Mouse (Mus musculus) heart, postnatal 36 days (tissue): ENCODE results near the gene Fkrp. TPM values are rescaled to one million over a fixed set of nuclear protein-coding genes. Genes with fewer than 3 reads are reported as not detected.

Experiments
- DNase-seq, 2 experiments: peaks; one replicate each; pipeline ENCODE4 v3.0.0; 2021 to 2022
- intact Hi-C: fragments of 180-260 bp; cut with DNase I; formaldehyde crosslinking; loops from one replicate; pipeline ENCODE4 v1.15.1; 2025
- total RNA-seq, 2 experiments: library from RNA; stranded (reverse); gene quantifications; 2 replicates each; pipeline ENCODE4 v1.2.3; 2021

Fkrp gene
- total RNA-seq: 10 to 100 TPM; 47.2 to 49.1 TPM

DNA sequence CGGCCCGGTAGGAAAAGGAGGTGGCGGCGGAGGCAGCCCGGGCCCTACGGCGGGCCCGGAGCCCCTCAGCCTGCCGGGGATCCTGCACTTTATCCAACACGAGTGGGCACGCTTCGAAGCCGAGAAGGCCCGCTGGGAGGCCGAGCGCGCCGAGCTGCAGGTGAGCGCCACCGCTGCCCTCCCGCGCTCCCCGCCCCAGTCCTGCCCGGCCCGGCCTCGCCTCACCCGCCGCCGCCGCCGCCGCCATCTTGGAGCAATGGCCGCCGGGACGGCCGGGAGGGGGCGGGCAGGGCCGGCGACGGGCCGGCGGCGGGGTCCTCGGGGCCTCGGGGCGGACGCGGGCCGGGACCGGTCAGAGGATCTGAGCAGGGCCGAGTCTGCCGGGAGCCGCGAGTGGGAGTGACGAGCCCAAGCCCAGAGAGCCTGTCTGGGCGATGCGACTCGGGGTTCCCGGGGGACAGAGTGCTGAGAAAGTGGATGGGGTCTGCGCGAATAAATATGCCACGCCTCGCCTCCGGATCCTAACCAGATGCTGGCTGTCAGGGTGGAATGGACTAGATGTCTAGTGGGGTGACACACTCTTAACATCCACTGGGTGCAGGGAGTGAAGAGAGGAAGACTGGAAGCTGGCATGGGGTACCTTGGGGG is at the start of gene Fkrp:
Fkrp (minus strand) TSS at position 258 of the 648 bp plus-strand sequence.
- peak; percentile 72 to 80 for DNase-seq
- intact Hi-C loops: loop anchor here (2.0 kb wide), 1 partner anchor 26 kb away; the partner anchor contains the start of gene Prkd2

DNA sequence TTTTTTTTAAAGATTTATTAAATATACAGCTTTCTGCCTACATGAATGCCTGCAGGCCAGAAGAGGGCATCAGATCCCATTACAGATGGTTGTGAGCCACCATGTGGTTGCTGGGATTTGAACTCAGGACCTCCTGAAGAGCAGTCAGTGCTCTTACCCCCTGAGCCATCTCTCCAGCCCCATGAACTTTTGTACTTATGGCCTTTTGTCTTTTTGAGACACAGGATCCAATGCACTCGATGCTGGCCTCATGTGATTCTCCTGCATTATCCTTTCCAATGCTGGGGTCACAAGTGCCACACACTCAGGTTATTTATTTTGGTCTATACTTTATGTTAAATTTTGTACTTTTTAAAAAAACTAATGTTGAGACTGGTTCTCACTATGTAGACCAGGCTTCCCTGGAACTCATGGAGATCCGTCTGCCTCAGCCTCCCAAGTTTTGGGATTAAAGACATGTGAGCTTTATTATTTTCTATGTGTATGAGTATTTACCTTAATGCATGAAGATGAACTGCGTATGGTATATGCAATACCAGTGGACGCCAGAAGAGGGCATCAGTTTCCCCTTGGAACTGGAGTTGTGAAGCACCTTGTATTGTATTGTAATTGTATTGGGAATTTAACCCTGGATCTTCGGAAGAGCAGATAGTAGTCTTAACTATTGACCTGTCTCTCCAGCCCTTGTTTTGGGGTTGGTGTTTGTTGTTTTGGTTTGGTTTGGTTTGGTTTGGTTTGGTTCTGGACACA is 43.5 kb upstream of the Fkrp start:
- intact Hi-C loops: loop anchor here (1.0 to 2.0 kb wide), 2 partner anchors 32 to 33 kb away; no protein-coding TSS in a partner anchor
- DNase-seq: peak; percentile 54 to 71

DNA sequence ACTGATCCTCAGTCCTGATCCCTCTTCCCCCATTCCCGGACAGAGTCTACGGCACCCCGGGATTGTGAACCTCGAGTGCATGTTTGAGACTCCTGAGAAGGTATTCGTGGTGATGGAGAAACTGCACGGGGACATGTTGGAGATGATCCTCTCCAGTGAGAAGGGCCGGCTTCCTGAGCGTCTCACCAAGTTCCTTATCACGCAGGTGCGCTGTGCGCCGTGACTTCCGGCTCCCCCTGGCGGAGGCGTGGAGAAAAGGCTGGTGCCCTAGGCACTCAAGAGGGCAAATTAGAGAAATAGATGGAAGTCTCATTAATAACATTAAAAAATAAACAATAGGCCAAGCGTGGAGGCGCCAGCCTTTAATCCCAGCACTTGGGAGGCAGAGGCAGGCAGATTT is 41.8 kb upstream of the Fkrp start:
- intact Hi-C loops: no loop called here
- DNase-seq: peak; percentile 36 to 46

DNA sequence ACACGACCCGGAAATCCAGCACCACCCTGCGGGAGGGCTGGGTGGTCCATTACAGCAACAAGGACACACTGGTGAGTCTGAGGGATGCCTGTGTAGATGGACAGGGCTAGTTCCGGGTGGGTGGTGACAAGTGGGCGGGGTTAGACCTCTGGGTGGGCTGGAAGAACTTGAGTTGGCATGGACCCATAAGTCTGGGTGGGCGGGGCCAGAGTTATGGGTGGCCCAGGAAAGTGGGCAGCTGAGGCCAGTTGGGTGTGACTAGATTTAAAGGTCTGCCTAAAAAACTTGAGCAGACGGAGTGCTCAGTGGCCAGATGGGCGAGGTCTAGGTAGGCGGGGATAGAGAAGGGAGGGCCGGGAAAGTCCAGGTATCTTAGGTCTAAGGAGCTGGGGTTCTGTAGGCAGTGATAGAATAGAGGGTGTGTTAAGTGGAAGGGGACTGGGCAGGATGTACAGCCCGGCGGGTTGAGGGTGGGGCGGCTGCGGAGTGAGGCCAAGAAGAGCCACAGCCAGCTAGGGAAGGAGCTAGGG is 36.8 kb upstream of the Fkrp start:
- intact Hi-C loops: no loop called here
- DNase-seq: peak; percentile 33 to 42

DNA sequence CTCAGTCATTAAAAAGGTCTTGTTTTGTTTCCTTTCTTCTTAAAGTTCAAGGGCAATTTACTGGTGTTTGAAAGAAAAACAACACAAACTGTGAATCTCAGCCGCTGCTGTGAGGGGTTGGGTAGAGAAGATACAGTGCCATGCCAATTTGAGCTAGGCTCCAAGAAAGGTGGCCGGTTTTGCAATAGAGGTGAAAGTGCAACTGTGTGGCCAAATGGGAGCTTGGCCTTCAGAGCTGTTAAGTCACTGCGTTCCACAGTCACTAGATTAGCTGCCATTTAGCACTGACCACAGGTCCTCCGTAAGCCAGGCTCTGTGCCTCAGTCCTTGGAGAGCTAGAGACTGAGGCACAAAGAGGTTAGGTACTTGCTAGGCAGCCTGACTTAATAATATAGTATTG is 35.1 kb upstream of the Fkrp start:
- intact Hi-C loops: no loop called here
- DNase-seq: no peak

DNA sequence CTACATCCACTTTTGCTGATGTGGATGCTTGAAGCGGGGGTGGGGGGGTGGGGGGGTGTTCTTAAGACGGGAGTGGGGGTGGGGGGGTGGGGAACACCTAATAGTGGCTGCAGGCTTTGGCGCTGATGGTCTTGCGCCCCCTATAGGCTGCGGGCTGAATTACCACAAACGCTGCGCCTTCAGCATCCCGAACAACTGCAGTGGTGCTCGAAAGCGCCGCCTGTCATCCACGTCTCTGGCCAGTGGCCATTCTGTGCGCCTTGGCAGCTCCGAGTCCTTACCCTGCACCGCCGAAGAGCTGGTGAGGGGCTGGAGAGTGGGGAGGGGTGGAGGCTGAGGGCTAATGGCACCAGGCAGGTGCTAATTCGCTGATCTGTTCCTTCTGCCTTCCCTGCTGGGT is 32.0 kb upstream of the Fkrp start:
- DNase-seq: peak; percentile 48 to 68

DNA sequence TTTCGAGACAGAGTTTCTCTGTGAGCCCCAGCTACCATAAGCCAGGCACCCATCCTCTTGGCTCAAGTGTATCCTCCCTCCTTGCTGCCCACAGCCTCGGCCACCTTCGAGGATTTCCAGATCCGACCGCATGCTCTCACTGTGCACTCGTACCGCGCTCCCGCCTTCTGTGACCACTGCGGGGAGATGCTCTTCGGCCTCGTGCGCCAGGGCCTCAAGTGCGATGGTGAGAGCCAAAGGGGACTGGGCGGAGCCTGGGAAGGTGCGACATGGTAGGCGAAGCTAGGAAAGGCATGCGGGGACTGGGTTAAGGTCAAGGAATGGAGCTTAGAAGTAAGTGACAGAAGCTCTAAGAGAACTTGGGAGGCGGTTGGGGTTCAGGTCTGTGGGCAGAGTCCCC is 31.0 kb upstream of the Fkrp start:
- intact Hi-C loops: loop anchor here (2.0 to 10.0 kb wide), 2 partner anchors 21 to 893 kb away; no protein-coding TSS in a partner anchor
- no peak for DNase-seq

More for the DNA sequence above, 32.0 kb upstream of the Fkrp start:
- intact Hi-C loops: loop anchor here (10.0 kb wide), 1 partner anchor 894 kb away; no protein-coding TSS in a partner anchor

DNA sequence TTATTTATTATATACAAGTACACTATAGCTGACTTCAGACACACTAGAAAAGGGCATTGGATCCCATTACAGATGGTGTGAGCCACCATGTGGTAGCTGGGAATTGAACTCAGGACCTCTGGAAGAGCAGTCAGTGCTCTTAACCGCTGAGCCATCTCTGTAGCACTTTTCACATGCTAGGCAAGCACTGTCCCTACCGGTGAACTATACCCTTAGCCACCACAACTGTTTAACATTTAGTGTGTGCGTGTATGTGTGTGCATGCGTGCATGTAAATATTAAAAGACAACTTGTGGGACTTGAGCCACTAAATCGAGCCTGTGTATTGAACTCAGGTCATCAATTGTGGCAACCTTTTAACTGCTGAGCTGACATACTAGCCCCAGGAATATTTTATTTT is 30.2 kb upstream of the Fkrp start:
- intact Hi-C loops: loop anchor here (2.0 to 10.0 kb wide), 2 partner anchors 20 to 892 kb away; no protein-coding TSS in a partner anchor
- no peak for DNase-seq

DNA sequence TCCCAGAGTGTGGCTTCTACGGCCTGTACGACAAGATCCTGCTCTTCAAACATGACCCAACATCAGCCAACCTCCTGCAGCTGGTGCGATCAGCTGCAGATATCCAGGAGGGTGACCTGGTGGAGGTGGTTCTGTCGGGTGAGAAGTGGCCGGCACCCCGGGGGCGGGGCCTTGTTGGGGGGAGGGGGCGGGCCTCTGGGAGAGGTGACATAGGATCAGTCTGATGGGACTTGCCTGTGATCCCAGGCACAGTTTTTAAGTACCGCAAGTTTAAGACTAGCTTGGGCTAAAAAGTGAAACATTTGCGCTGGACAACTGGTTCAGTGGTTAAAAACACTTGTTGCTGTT is 29.3 kb upstream of the Fkrp start:
- no peak for DNase-seq
- intact Hi-C loops: loop anchor here (2.0 to 10.0 kb wide), 2 partner anchors 19 to 891 kb away; no protein-coding TSS in a partner anchor

DNA sequence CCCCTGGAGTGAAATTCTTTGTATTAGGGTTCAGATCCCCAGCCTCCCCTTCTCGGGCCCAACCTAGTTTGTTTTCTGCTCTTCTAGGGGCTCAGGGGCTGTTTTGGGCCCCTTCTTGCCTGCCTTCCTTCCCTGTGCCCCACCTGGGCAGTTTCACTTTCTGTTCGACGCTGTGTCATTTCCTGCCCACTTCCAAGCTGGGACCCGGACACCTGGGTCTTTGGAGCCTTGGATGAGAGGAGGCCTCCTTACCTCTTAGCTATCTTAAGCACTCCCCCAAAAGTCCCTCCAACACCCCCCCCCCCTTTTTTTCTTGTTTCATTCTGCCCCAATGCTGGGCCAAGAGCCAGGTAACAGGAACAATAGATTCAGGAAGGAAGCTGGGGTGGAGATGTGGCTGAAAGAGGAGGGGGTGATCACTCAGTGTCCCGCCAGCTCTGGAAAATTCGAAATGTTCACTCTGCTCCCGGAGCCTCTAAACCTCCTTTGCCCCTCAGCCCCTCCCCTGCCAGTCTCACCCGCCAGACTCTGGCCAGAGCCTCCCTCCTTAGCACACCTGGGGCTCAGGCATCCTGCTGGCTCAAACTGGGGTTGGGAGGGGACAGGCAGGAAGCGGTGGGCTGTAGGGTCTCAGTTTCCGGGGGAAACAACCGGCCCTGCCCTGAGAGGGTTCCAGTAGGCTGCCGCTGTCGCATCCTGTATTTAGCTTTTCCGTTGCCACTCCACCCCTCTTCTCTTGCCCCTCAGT is 28.7 kb upstream of the Fkrp start:
- peak; percentile 58 to 71 for DNase-seq
- intact Hi-C loops: loop anchor here (10.0 kb wide), 1 partner anchor 890 kb away; no protein-coding TSS in a partner anchor

DNA sequence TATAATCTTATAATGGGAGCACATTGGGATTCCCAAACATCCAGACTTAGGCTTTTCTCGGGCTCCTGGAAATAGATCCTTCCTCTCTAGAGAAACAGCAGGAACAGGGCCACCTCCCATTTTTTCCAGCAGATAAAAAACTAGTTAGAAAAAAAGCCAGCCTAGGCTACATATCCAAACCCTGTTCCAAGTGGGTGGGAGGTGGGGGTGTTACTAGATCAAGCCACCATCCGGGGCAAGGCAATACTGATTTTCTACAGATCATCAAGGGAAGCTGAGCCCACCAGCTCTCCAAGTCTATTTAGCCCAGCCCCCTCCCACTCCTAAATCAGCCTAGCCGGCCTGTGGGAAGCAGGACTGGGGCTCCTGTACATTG is 28.2 kb upstream of the Fkrp start:
- intact Hi-C loops: loop anchor here (10.0 kb wide), 1 partner anchor 890 kb away; no protein-coding TSS in a partner anchor
- no peak for DNase-seq

DNA sequence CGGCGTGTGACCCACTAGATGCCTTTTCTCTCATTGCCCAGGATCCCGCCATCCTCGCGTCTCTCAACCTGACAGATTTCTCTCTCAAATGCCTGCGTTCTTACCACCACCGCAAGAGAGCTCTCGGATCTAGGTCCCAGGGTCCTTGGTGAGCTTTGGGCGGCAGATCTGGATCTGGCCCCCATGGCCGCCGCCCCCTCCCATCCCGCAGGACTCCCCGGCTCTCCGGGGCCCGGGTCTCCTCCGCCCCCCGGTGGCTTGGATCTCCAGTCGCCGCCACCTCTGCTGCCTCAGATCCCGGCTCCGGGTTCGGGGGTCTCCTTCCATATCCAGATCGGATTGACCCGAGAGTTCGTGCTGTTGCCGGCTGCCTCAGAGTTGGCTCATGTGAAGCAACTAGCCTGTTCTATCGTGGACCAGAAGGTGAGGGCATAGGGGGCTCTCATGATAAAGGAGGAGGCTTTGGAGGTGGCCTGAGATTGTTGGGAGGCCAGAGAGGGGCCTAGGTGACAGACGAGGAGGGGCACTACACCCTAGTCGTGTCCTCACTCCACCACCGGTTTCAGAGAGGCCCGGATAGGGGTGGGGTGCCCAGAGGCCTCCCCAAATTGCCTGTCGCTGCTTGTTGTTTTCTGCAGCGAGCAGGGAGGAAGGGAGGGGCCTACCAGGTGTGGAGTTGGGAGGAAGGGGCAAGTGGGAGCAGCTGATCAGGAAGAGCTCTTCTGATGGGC is 27.1 kb upstream of the Fkrp start:
- intact Hi-C loops: loop anchor here (2.0 to 10.0 kb wide), 2 partner anchors 27 to 889 kb away; partner anchors contain the start of gene Fkrp
- DNase-seq: peak; percentile 59 to 61

DNA sequence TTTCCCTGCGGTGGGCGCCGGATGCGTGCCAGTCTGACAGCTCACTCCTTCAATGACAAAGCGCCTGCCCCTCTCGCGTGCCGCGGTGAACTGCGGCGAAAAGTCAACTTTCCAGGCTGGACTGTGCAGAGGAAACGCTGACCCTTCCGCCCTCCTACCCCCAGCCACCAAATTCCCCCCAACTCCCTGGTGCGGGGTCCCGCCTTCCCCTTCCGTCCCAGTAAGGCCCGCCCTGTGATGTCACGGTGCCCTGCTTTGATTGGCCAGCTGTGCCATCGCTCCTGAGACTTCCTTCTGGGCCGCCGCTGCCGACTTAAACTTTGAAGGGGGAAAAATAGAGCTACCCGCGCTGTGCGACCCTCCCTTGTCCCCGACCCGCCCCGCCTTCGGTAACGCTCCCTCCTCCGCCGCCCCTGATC is 26.1 kb upstream of the Fkrp start, which contains the start of gene Prkd2:
Prkd2 (plus strand) TSS at position 258 of the 419 bp plus-strand sequence.
- peak; percentile 95 to 96 for DNase-seq

DNA sequence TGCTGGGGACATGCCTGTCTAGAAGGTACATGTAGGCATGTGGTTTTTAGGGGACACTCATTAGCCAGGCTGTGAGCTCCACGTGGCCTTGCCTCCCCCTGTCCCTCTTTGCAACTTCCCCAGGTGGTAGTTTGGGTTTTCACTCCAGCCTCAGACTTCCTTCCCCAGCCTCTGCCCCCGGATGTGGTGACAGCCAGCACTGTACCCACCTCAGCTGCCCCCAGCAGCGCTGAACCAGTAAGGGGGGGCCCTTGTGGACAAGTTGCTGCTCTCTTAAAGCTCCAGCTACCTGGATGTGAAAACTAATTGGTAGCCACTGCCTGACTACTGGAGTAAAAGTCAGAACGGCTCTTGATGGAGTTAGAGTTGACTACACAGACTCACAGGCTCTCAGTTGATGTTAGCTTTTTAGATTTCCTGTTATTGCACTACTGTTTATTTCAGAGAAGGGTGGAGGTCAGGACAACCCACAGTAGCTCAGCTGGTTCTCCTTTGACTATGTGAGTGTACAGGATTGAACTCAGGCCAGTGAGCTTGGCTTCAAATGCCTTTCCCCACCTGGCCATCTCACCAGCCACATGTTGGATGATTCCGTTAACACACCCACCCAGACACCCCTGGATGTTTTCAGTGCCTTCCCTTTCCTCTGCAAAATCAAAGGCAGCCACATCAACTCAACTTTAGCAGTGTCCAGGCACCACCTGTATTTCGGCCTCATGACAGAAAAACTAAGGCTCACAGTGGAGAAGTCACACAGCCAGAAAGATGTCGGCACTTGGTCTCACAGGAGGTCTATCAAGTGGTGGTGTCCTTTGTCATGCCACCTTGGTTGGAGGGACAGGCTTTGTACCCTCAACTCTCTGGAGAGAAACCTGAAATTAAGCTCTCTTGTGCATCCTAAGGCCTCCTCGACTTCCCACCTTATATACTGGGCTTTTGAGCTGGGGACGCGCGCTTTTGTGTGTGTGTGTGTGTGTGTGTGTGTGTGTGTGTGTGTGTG is 25.3 kb upstream of the Fkrp start:
- peak in 1 of 2 experiments; percentile 37 for DNase-seq

More for the DNA sequence above, 26.1 kb upstream of the Fkrp start, which contains the start of gene Prkd2:
- intact Hi-C loops: loop anchor here (2.0 to 10.0 kb wide), 2 partner anchors 26 to 888 kb away; partner anchors contain the start of gene Fkrp

DNA sequence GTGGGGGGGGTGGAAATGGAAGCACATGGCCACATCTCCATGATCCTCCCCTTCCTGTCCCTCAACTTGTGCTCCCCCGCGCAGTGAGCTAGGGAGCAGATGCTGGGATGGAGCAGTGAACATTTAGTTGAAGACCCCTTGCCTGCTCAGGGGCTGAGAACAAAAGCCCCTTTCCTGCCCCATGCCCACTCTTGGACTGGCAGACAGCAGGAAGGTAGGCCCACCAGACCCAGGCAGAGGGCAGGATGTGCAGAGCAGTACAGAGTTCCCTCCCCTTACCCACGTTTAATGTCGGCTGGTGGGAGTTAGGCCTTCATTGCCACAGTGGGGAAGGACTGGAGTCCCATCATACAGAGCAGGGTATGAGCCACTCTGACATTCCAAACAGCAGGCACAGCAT is 24.5 kb upstream of the Fkrp start:
- intact Hi-C loops: loop anchor here (10.0 kb wide), 1 partner anchor 886 kb away; no protein-coding TSS in a partner anchor
- no peak for DNase-seq

More for the DNA sequence above, 25.3 kb upstream of the Fkrp start:
- intact Hi-C loops: loop anchor here (2.0 to 10.0 kb wide), 2 partner anchors 25 to 887 kb away; partner anchors contain the start of gene Fkrp

DNA sequence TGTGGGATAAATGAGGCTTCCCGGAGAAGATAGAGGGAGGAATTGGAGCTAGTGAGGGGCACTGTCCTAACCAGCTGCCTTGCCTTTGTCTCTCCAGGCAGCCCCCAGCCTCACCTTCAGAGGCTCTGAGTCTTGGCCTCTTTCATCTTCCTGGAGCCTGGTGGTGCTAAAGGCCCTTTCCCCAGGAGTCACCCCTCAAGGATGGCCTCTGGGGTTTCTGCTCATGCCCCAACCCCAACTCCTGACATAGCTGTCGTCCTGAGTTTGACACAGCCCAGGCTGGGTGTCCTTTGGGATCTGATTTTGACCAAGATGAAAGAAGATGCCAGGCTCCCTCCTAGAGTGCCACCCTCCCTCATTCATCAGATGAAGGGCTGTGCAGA is 23.6 kb upstream of the Fkrp start:
- DNase-seq: no peak
- intact Hi-C loops: loop anchor here (10.0 kb wide), 1 partner anchor 885 kb away; no protein-coding TSS in a partner anchor

DNA sequence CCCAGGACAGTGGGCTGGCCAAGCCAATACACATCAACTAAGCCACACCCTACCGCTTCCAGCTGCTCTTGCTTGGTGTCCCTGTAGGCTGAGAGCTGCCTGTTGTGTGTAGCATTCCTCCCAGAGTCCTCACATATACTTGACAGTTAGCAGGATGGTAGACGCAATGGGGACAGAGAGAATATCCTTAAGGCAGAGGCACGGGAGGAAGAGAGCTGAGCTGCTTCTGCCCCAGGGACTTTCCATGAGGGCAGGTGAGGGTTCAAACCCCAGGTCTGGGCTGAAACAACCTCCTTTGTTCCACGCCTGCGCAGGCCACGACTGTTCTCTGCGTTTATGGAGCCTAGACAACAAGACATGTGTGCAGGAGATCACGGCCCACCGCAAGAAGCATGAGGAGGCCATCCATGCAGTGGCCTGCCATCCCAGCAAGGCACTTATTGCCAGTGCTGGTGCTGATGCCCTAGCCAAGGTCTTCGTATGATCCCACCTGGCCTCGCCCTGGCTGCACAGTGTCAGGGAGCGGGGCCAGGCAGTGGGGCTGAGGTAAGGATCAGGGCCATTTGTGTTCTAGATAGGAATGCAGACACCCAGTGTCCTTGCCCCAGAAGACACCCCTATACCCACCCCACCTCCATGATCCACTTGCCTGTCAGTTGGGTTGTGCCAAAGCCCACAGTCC is 23.0 kb upstream of the Fkrp start:
- DNase-seq: no peak
- intact Hi-C loops: loop anchor here (10.0 kb wide), 1 partner anchor 885 kb away; no protein-coding TSS in a partner anchor
